Mouse (Mus musculus) liver, adult 2 months (tissue): Measurements from ENCODE around the gene Cept1.

Source experiments
- CTCF ChIP-seq: fragments of 200-500 bp; IDR thresholded peaks from 2 replicates; pipeline ENCODE4 v1.5.1; 2011; ENCODE audit warnings: low read depth, low read length, control low read depth
- POLR2A ChIP-seq: fragments of 200-500 bp; IDR thresholded peaks from 2 replicates; pipeline ENCODE4 v1.6.1; 2011; ENCODE audit warnings: low read length, control low read depth; ENCODE audit not compliant: insufficient read depth; ENCODE audit errors: extremely low read depth

- TF ChIP-seq CTCF (no peak), POLR2A (no peak)
These were observed 19.6 kb downstream of the Cept1 start for GRCm38 (mm10) chr3:106528032-106528431.
